Mouse (Mus musculus) forebrain, embryonic 11.5 days (tissue): Measurements from ENCODE around the gene Hebp1. TPM values are rescaled to one million over a fixed set of nuclear protein-coding genes. Genes with fewer than 3 reads are reported as not detected.

Source experiments
- ATAC-seq: fragments of 200-750 bp; cut with Nextera tagmentation; replicated peaks from 2 replicates; pipeline ENCODE4 v1.8.0; 2017; ENCODE audit warnings: moderate TSS enrichment; ENCODE audit not compliant: low FRiP score
- DNase-seq: peaks from one replicate; pipeline ENCODE4 v3.0.0-alpha.2; 2017; ENCODE audit warnings: low spot score
- H3K27ac ChIP-seq: fragments of 300-500 bp; sonication (generic); 2 replicates; pipeline ENCODE4 v1.5.1; 2014; ENCODE audit warnings: low read depth, low read length
- H3K27me3 ChIP-seq: fragments of 300-500 bp; sonication (generic); 2 replicates; pipeline ENCODE4 v1.6.1; 2014; ENCODE audit warnings: mild to moderate bottlenecking, low read length, mixed read lengths; ENCODE audit not compliant: control insufficient read depth, insufficient read depth
- H3K36me3 ChIP-seq: fragments of 300-500 bp; sonication (generic); 2 replicates; pipeline ENCODE4 v1.6.1; 2014; ENCODE audit warnings: mild to moderate bottlenecking, low read length, moderate library complexity, mixed read lengths; ENCODE audit not compliant: control insufficient read depth, insufficient read depth
- H3K4me1 ChIP-seq: fragments of 300-500 bp; sonication (generic); replicated peaks from 2 replicates; pipeline ENCODE4 v1.6.1; 2014; ENCODE audit warnings: low read length, mixed read lengths; ENCODE audit not compliant: control insufficient read depth, insufficient read depth
- H3K4me2 ChIP-seq: fragments of 300-500 bp; sonication (generic); 2 replicates; pipeline ENCODE4 v1.6.1; 2014; ENCODE audit warnings: low read depth, mild to moderate bottlenecking, low read length, moderate library complexity, mixed read lengths; ENCODE audit not compliant: severe bottlenecking
- H3K4me3 ChIP-seq: fragments of 300-500 bp; sonication (generic); 2 replicates; pipeline ENCODE4 v1.5.1; 2014; ENCODE audit warnings: low read depth, low read length
- H3K9ac ChIP-seq: fragments of 300-500 bp; sonication (generic); 2 replicates; pipeline ENCODE4 v1.6.1; 2014; ENCODE audit warnings: low read length
- H3K9me3 ChIP-seq: fragments of 300-500 bp; sonication (generic); 2 replicates; pipeline ENCODE4 v1.6.1; 2016; ENCODE audit warnings: low read length, mixed read lengths; ENCODE audit not compliant: control insufficient read depth
- WGBS: fragments of 180-500 bp; shearing (Covaris S2); extraction: QIAGEN DNeasy Blood & Tissue Kit; methylation state at CpG from one replicate; pipeline ENCODE4 v1.1.7; 2014; 5-methylcytosine and 5-hydroxymethylcytosine counted together
- polyA plus RNA-seq: library from polyadenylated mRNA; unstranded; fragments of >200 nt; fragmentation: Nextera tagmentation; extraction: Ambion mirVana; gene quantifications from 2 replicates; pipeline ENCODE4 v1.2.1, GENCODE M21; 2014

The Hebp1 gene
- polyA plus RNA-seq, 1 experiment from 2014 or later, result 3.0 TPM

DNA sequence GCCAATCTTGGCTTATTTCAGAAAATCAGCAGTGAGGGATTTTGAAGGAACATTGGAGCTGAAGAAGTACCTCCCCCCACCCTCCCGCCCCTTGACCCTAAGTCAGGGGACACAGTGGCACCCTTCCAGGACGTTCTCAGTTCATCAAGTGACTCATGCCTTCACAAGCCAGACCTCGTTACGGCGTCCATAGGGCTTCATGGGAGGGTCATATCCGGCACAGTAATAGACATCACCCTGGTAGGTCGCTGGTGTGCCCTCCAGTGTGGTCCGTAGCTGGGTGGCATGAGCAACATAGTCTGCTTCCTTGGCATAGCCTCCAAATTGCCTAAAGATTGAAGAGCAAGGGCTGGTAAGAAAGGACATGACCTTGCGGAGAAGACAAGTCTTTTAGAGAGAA, 60.1 kb downstream of the Hebp1 start:
- no peaks in the 10 kb centered on the region for H3K9me3 ChIP-seq
- no peak overlapping the region for H3K4me3 ChIP-seq
- H3K27me3 ChIP-seq, result no peaks in the 10 kb centered on the region
- 90% methylated on average over 9 of the region's 9 CpGs for WGBS
- no peaks in the 10 kb centered on the region for H3K36me3 ChIP-seq
- H3K9ac ChIP-seq, result no peak overlapping the region
- DNase-seq (no peak), ATAC-seq (no peak)
- no peak overlapping the region for H3K4me2 ChIP-seq
- H3K4me1 ChIP-seq, result 0 out of 2 replicates have a peak, but pooled peaks cover 3% of the 10 kb centered on the region
- H3K27ac ChIP-seq, result no peak overlapping the region

DNA sequence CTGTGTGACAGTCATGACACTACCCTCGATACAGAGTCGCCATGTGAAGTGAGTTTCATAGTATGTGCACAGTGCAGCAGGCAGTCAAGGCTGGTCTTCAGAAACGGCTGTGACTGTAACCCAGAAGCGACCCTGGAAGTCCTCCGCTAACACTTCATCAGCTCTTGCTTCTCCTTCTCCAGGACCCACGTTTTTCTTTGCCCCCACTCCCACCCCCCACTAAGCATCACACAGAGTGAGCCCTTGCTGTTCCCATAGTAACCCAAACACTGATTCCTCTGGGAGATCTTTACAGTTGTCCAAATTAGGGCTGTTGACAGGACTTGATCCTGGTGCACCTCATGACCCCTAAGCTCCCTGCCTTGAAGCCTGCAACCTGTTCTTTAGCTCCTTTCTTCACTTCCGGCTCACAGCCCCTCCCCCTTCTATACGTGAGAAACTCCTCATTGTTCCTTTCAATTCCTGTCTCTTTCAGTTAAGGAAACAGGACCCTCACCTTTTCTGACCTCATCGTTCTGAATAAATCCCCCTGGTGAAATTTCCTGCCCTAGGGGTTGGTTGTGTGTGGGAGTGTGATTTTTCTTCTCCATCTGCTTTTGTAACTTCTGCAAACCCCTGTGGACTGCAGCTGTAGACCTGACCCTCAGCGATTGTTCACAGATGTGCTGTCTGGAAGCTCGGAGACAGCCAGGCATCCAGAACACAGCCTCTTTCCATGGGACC, 61.2 kb downstream of the Hebp1 start:
- no peak overlapping the region for H3K4me2 ChIP-seq
- no peaks in the 10 kb centered on the region for H3K27me3 ChIP-seq
- WGBS, result 40% methylated on average over 11 of the region's 11 CpGs
- no peak overlapping the region for H3K4me3 ChIP-seq
- no peaks in the 10 kb centered on the region for H3K36me3 ChIP-seq
- H3K4me1 ChIP-seq, result 0 out of 2 replicates have a peak, but pooled peaks cover 3% of the 10 kb centered on the region
- DNase-seq (no peak), ATAC-seq (0 out of 2 replicates have a peak, but pooled peaks have one; percentile 39)
- no peak overlapping the region for H3K9ac ChIP-seq
- no peak overlapping the region for H3K27ac ChIP-seq
- no peaks in the 10 kb centered on the region for H3K9me3 ChIP-seq

DNA sequence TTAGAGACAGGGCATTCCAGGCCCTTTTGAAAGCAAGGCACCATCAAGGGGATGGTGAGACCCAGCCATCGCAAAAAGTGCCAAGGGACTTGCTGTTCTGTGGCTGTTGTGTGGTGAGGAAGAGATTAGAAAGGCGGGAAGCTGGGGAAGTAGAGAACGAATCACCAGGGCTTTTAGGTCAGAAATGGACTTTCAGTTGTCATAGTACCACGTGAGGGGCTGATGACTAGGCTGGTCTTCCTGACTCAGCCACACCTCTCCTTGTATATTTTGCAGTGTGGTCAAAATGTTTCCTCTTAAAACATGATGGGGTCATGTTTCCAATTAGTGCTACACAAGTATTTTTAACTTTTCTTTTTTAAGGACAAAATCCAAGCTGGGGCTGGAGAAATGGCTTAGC, 62.1 kb downstream of the Hebp1 start:
- DNase-seq (no peak), ATAC-seq (no peak)
- Histone ChIP-seq H3K27ac (no peak overlapping the region), H3K9me3 (no peaks in the 10 kb centered on the region), H3K4me2 (no peak overlapping the region), H3K36me3 (no peaks in the 10 kb centered on the region), H3K27me3 (no peaks in the 10 kb centered on the region), H3K4me3 (no peak overlapping the region), H3K9ac (no peak overlapping the region), H3K4me1 (0 out of 2 replicates have a peak, but pooled peaks cover 3% of the 10 kb centered on the region)
- 79% methylated on average over 4 of the region's 4 CpGs for WGBS

DNA sequence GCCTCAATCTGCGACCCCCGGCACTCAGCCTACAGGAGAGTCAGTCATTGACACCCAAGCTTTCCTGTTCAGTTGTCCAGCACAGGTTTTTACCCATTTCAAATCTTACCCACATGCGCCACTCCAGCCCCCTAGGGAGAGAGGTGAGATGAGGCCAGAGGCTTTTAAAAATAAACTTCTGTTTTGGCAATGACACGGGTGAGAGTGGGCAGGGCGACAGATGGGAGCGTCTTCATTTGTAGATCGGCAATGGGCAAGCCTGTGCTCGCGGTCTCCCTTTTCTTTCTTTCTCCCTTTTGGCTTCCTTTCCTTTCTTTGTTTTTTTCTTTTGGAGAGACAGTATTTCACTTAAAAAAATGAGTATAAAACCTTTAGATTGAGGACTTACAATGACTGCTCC, 64.3 kb downstream of the Hebp1 start:
- no peaks in the 10 kb centered on the region for H3K9me3 ChIP-seq
- ATAC-seq (no peak), DNase-seq (no peak)
- H3K9ac ChIP-seq, result no peak overlapping the region
- 92% methylated on average over 9 of the region's 9 CpGs for WGBS
- H3K27me3 ChIP-seq, result no peaks in the 10 kb centered on the region
- 0 out of 2 replicates have a peak, but pooled peaks cover 3% of the 10 kb centered on the region for H3K4me1 ChIP-seq
- no peak overlapping the region for H3K4me2 ChIP-seq
- H3K36me3 ChIP-seq, result no peaks in the 10 kb centered on the region
- no peak overlapping the region for H3K27ac ChIP-seq
- no peak overlapping the region for H3K4me3 ChIP-seq

DNA sequence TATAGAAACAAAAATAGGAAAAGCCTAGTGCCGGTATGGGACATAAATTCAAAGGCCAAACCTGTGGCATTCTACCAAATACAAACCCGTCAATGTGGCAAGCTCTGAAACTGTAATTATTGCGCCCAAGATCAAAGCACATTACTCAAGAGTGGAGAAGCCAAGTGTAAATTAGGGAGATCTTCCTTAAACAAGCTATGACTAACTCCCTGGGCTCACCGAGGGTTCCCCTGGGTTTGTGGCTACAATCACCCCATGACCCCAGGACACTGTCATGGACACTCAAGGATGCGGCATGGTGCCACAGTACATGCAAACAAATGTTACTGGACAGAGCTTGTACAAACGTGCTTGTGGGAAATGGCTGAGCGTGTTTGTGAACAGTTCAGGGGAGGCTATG, 64.7 kb downstream of the Hebp1 start:
- DNase-seq, result no peak
- 0 out of 2 replicates have a peak, but pooled peaks cover 3% of the 10 kb centered on the region for H3K4me1 ChIP-seq
- no peak overlapping the region for H3K4me3 ChIP-seq
- no peaks in the 10 kb centered on the region for H3K9me3 ChIP-seq
- WGBS, result 87% methylated on average over 7 of the region's 7 CpGs
- ATAC-seq, result no peak
- no peak overlapping the region for H3K4me2 ChIP-seq
- H3K9ac ChIP-seq, result no peak overlapping the region
- H3K36me3 ChIP-seq, result no peaks in the 10 kb centered on the region
- H3K27ac ChIP-seq, result no peak overlapping the region
- no peaks in the 10 kb centered on the region for H3K27me3 ChIP-seq

DNA sequence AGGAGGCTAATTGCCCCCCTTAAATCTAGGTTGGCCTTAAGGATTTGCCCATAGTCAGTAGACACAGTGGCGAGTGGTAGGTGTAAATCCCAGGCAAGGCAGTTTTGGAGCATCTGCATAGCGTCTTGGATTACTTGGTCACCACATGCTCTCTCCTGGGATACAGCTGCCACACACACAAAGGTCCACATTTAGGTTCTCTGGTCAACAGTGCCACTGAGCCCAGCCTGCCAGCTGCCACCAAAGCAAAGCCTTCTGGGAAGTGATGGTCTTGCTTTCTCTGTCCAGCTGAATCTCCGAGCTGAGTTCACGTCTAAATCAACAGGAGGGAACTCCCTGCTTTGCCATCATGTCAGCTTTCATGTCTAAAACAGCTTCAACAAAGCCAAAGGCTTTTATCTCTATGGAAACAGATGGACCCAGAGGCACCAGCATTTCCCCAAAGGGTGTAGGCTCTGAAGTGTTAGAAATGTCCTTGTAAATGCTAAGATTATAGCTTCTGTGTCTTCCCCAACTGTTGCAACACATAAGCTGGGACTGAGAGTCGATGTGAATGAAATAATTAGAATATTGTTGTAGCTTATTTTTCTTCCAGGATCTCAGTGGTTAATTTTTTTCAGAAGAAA, 73.0 kb downstream of the Hebp1 start:
- H3K27me3 ChIP-seq, result no peaks in the 10 kb centered on the region
- H3K4me3 ChIP-seq, result no peak overlapping the region
- ATAC-seq, result no peak
- no peak overlapping the region for H3K27ac ChIP-seq
- H3K4me2 ChIP-seq, result no peak overlapping the region
- H3K4me1 ChIP-seq, result no peaks in the 10 kb centered on the region
- 65% methylated on average over 5 of the region's 5 CpGs for WGBS
- no peaks in the 10 kb centered on the region for H3K36me3 ChIP-seq
- no peaks in the 10 kb centered on the region for H3K9me3 ChIP-seq
- H3K9ac ChIP-seq, result no peak overlapping the region
- no peak for DNase-seq

DNA sequence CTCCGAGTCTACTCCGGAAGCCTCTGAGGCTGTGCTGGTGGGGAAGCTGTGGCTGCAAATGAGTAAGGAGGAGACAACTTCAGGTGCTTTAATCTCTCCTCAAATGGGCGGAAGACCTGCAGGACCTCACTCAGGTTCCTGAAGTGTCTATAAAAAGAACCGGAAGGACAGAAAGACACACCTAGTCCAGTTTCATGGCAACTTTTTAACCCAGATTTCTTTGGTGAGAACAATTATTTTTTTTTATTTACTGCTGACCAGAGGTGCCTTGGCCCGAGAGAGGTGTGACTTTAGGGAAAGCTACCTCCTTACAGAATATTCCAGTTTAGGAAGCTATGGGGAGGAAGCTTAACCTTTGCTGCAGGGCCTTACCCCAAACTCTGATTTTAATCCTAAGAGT, 79.6 kb downstream of the Hebp1 start, which contains the start of gene Gprc5d:
Gene Gprc5d, minus strand, starts transcription at position 101 of the 400 bp plus-strand sequence.
- DNase-seq (no peak), ATAC-seq (no peak)
- Histone ChIP-seq H3K4me1 (no peaks in the 10 kb centered on the region), H3K4me3 (no peak within 1 kb of the TSS), H3K4me2 (no peak within 1 kb of the TSS), H3K9ac (no peak within 1 kb of the TSS), H3K9me3 (no peaks in the 10 kb centered on the region), H3K27me3 (no peaks in the 10 kb centered on the region), H3K27ac (no peak within 1 kb of the TSS), H3K36me3 (no peaks in the 10 kb centered on the region)
- 88% methylated on average over 5 of the region's 5 CpGs for WGBS

DNA sequence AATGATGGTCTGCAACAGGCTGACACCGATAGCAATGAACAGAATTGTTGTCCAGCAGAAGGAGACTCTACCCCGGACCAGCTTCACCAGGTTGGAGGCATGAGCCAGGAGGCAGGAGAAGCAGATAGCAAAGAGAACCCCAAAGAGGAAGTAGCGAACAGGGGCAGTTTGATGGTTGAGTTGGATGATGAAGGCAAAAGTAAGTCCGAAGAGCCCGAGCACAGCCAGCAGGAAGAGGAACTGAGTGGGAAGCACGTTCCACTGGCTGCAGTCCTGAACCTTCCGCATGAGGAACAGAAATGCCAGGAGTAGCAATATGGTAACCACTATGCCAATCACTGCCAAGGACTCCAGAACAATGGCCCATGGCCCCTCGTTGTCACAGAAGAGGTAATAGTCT, 81.3 kb downstream of the Hebp1 start:
- Histone ChIP-seq H3K9ac (no peak overlapping the region), H3K36me3 (no peaks in the 10 kb centered on the region), H3K4me3 (no peak overlapping the region), H3K9me3 (no peaks in the 10 kb centered on the region), H3K27me3 (no peaks in the 10 kb centered on the region), H3K4me2 (no peak overlapping the region), H3K27ac (no peak overlapping the region), H3K4me1 (peaks cover 2% of the 10 kb centered on the region; the same call in 1 of the 2 replicates)
- no peak for DNase-seq
- no peak for ATAC-seq
- WGBS, result 94% methylated on average over 8 of the region's 8 CpGs

DNA sequence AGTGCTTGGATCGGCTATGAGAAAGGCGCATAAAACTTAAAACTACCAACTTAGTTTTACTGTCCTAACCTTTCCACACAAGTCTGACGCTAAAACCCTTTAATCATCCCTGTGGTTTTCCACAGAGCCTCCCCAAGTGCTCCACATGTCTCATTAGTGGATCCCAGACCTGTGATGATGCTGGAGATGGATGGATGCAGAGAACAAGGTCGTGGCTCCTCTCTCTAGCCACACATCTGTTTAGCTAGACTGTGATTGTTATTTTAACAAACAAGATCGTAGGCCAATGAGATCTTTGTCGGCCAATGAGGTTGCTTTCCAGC, 84.7 kb downstream of the Hebp1 start:
- Histone ChIP-seq H3K27me3 (no peaks in the 10 kb centered on the region), H3K9ac (no peak overlapping the region), H3K27ac (no peak overlapping the region), H3K9me3 (no peaks in the 10 kb centered on the region), H3K36me3 (no peaks in the 10 kb centered on the region), H3K4me1 (peaks cover 2% of the 10 kb centered on the region; the same call in 1 of the 2 replicates), H3K4me2 (no peak overlapping the region), H3K4me3 (no peak overlapping the region)
- ATAC-seq, result peak; percentile 51
- DNase-seq, result no peak
- WGBS, result 26% methylated on average over 6 of the region's 6 CpGs
